Mouse (Mus musculus): ENCODE measurements at regions not wholly inside any gene's neighbourhood (a gene's known extent, or its start where the extent isn't known, plus 50 kb on each side); places are given as distances from the start of the nearest gene placed in this dataset.
A peak's percentile ranks its signal among the peaks of the same experiment; 100 is the strongest.

- Histone ChIP-seq H3K27me3 (replicated peaks; ENCODE audit: control insufficient read depth, insufficient read depth, low read length) (no peaks in the 10 kb centered on the region), H3K4me1 (replicated peaks; ENCODE audit: control insufficient read depth, insufficient read depth, low read length) (no peaks in the 10 kb centered on the region), H3K36me3 (ENCODE audit: control insufficient read depth, insufficient read depth, low read length) (no peaks in the 10 kb centered on the region), H3K4me2 (no peak overlapping the region), H3K9ac (ENCODE audit: low read depth, low read length) (no peak overlapping the region), H3K27ac (ENCODE audit: low read depth, low read length) (no peak overlapping the region), H3K9me3 (ENCODE audit: control insufficient read depth, low read length) (no peaks in the 10 kb centered on the region), H3K4me3 (ENCODE audit: low read depth, low read length) (no peak overlapping the region)
- DNase-seq (ENCODE audit: low spot score) = no peak
- ATAC-seq (replicated peaks; ENCODE audit: low FRiP score) = no peak
- 90% methylated on average over 2 of the region's 2 CpGs for WGBS
These were observed 89.4 kb downstream of the P2ry1 start for GRCm38 (mm10) chr3:61092031-61092430.

- no peak overlapping the region for H3K27ac ChIP-seq (ENCODE audit: low read depth, low read length)
- no peak for ATAC-seq (replicated peaks; ENCODE audit: low FRiP score)
- no peaks in the 10 kb centered on the region for H3K27me3 ChIP-seq (replicated peaks; ENCODE audit: control insufficient read depth, insufficient read depth, low read length)
- no peak overlapping the region for H3K9ac ChIP-seq (ENCODE audit: low read depth, low read length)
- no peaks in the 10 kb centered on the region for H3K4me1 ChIP-seq (replicated peaks; ENCODE audit: control insufficient read depth, insufficient read depth, low read length)
- no peak overlapping the region for H3K4me2 ChIP-seq
- DNase-seq (ENCODE audit: low spot score) = no peak
- no peaks in the 10 kb centered on the region for H3K9me3 ChIP-seq (ENCODE audit: control insufficient read depth, low read length)
- H3K4me3 ChIP-seq (ENCODE audit: low read depth, low read length) = no peak overlapping the region
- H3K36me3 ChIP-seq (ENCODE audit: control insufficient read depth, insufficient read depth, low read length) = no peaks in the 10 kb centered on the region
These were observed 113.8 kb downstream of the P2ry1 start for GRCm38 (mm10) chr3:61116364-61116763.

GRCm38 (mm10) chr3:61133096-61133495, 130.5 kb downstream of the P2ry1 start:
- 60% methylated on average over 1 of the region's 1 CpGs for WGBS
- DNase-seq (ENCODE audit: low spot score) (no peak), ATAC-seq (replicated peaks; ENCODE audit: low FRiP score) (no peak)
- Histone ChIP-seq H3K27me3 (replicated peaks; ENCODE audit: control insufficient read depth, insufficient read depth, low read length) (no peaks in the 10 kb centered on the region), H3K27ac (ENCODE audit: low read depth, low read length) (no peak overlapping the region), H3K4me3 (ENCODE audit: low read depth, low read length) (no peak overlapping the region), H3K9me3 (ENCODE audit: control insufficient read depth, low read length) (no peaks in the 10 kb centered on the region), H3K4me2 (no peak overlapping the region), H3K4me1 (replicated peaks; ENCODE audit: control insufficient read depth, insufficient read depth, low read length) (no peaks in the 10 kb centered on the region), H3K36me3 (ENCODE audit: control insufficient read depth, insufficient read depth, low read length) (no peaks in the 10 kb centered on the region), H3K9ac (ENCODE audit: low read depth, low read length) (no peak overlapping the region)

- Histone ChIP-seq H3K36me3 (ENCODE audit: control insufficient read depth, insufficient read depth, low read length) (no peaks in the 10 kb centered on the region), H3K27me3 (replicated peaks; ENCODE audit: control insufficient read depth, insufficient read depth, low read length) (no peaks in the 10 kb centered on the region), H3K4me3 (ENCODE audit: low read depth, low read length) (no peak overlapping the region), H3K9me3 (ENCODE audit: control insufficient read depth, low read length) (no peaks in the 10 kb centered on the region), H3K9ac (ENCODE audit: low read depth, low read length) (no peak overlapping the region), H3K4me1 (replicated peaks; ENCODE audit: control insufficient read depth, insufficient read depth, low read length) (no peaks in the 10 kb centered on the region), H3K4me2 (no peak overlapping the region), H3K27ac (ENCODE audit: low read depth, low read length) (no peak overlapping the region)
- DNase-seq (ENCODE audit: low spot score) (no peak), ATAC-seq (replicated peaks; ENCODE audit: low FRiP score) (no peak)
- 61% methylated on average over 2 of the region's 2 CpGs for WGBS
These were observed 151.5 kb downstream of the P2ry1 start for GRCm38 (mm10) chr3:61154087-61154486.

- 34% methylated on average over 4 of the region's 4 CpGs for WGBS
- Histone ChIP-seq H3K36me3 (ENCODE audit: control insufficient read depth, insufficient read depth, low read length) (no peaks in the 10 kb centered on the region), H3K4me1 (replicated peaks; ENCODE audit: control insufficient read depth, insufficient read depth, low read length) (no peaks in the 10 kb centered on the region), H3K9ac (ENCODE audit: low read depth, low read length) (no peak overlapping the region), H3K27me3 (replicated peaks; ENCODE audit: control insufficient read depth, insufficient read depth, low read length) (no peaks in the 10 kb centered on the region), H3K4me3 (ENCODE audit: low read depth, low read length) (no peak overlapping the region), H3K27ac (ENCODE audit: low read depth, low read length) (peak overlapping the region; percentile 53; the same call in 1 of the 2 replicates), H3K9me3 (ENCODE audit: control insufficient read depth, low read length) (no peaks in the 10 kb centered on the region), H3K4me2 (0 out of 2 replicates have a peak overlapping the region, but pooled peaks have one; percentile 8)
- no peak for DNase-seq (ENCODE audit: low spot score)
- peak; percentile 96 for ATAC-seq (replicated peaks; ENCODE audit: low FRiP score)
These were observed 157.2 kb downstream of the P2ry1 start for GRCm38 (mm10) chr3:61159811-61160210.

GRCm38 (mm10) chr3:61161384-61161783, 158.8 kb downstream of the P2ry1 start:
- Histone ChIP-seq H3K9me3 (ENCODE audit: control insufficient read depth, low read length) (no peaks in the 10 kb centered on the region), H3K27ac (ENCODE audit: low read depth, low read length) (no peak overlapping the region), H3K4me1 (replicated peaks; ENCODE audit: control insufficient read depth, insufficient read depth, low read length) (no peaks in the 10 kb centered on the region), H3K9ac (ENCODE audit: low read depth, low read length) (no peak overlapping the region), H3K27me3 (replicated peaks; ENCODE audit: control insufficient read depth, insufficient read depth, low read length) (no peaks in the 10 kb centered on the region), H3K36me3 (ENCODE audit: control insufficient read depth, insufficient read depth, low read length) (no peaks in the 10 kb centered on the region), H3K4me2 (no peak overlapping the region), H3K4me3 (ENCODE audit: low read depth, low read length) (no peak overlapping the region)
- DNase-seq (ENCODE audit: low spot score) = no peak
- no peak for ATAC-seq (replicated peaks; ENCODE audit: low FRiP score)

GRCm38 (mm10) chr3:61185789-61186188, 175.6 kb upstream of the Rap2b start:
- Histone ChIP-seq H3K36me3 (ENCODE audit: control insufficient read depth, insufficient read depth, low read length) (no peaks in the 10 kb centered on the region), H3K4me3 (ENCODE audit: low read depth, low read length) (no peak overlapping the region), H3K4me1 (replicated peaks; ENCODE audit: control insufficient read depth, insufficient read depth, low read length) (no peaks in the 10 kb centered on the region), H3K27me3 (replicated peaks; ENCODE audit: control insufficient read depth, insufficient read depth, low read length) (no peaks in the 10 kb centered on the region), H3K9me3 (ENCODE audit: control insufficient read depth, low read length) (no peaks in the 10 kb centered on the region), H3K4me2 (no peak overlapping the region), H3K9ac (ENCODE audit: low read depth, low read length) (no peak overlapping the region), H3K27ac (ENCODE audit: low read depth, low read length) (no peak overlapping the region)
- 17% methylated on average over 1 of the region's 1 CpGs for WGBS
- ATAC-seq (replicated peaks; ENCODE audit: low FRiP score) = no peak
- DNase-seq (ENCODE audit: low spot score) = no peak

- ATAC-seq (replicated peaks; ENCODE audit: low FRiP score) (no peak), DNase-seq (ENCODE audit: low spot score) (no peak)
- Histone ChIP-seq H3K4me3 (ENCODE audit: low read depth, low read length) (no peak overlapping the region), H3K27me3 (replicated peaks; ENCODE audit: control insufficient read depth, insufficient read depth, low read length) (no peaks in the 10 kb centered on the region), H3K9me3 (ENCODE audit: control insufficient read depth, low read length) (no peaks in the 10 kb centered on the region), H3K9ac (ENCODE audit: low read depth, low read length) (no peak overlapping the region), H3K4me2 (no peak overlapping the region), H3K27ac (ENCODE audit: low read depth, low read length) (no peak overlapping the region), H3K36me3 (ENCODE audit: control insufficient read depth, insufficient read depth, low read length) (no peaks in the 10 kb centered on the region), H3K4me1 (replicated peaks; ENCODE audit: control insufficient read depth, insufficient read depth, low read length) (no peaks in the 10 kb centered on the region)
These were observed 172.8 kb upstream of the Rap2b start for GRCm38 (mm10) chr3:61188662-61189061.

GRCm38 (mm10) chr3:61216562-61216961, 144.9 kb upstream of the Rap2b start:
- H3K4me2 ChIP-seq = no peak overlapping the region

More at GRCm38 (mm10) chr3:61216562-61216961, 144.9 kb upstream of the Rap2b start:
- Histone ChIP-seq H3K9me3 (ENCODE audit: control insufficient read depth, low read length) (no peaks in the 10 kb centered on the region), H3K9ac (ENCODE audit: low read depth, low read length) (no peak overlapping the region), H3K4me3 (ENCODE audit: low read depth, low read length) (no peak overlapping the region), H3K36me3 (ENCODE audit: control insufficient read depth, insufficient read depth, low read length) (no peaks in the 10 kb centered on the region), H3K4me1 (replicated peaks; ENCODE audit: control insufficient read depth, insufficient read depth, low read length) (no peaks in the 10 kb centered on the region), H3K27me3 (replicated peaks; ENCODE audit: control insufficient read depth, insufficient read depth, low read length) (no peaks in the 10 kb centered on the region), H3K27ac (ENCODE audit: low read depth, low read length) (no peak overlapping the region)
- no peak for ATAC-seq (replicated peaks; ENCODE audit: low FRiP score)
- no peak for DNase-seq (ENCODE audit: low spot score)
- WGBS = 50% methylated on average over 4 of the region's 4 CpGs
